Comparison of ENCODE assay signal across 10 mouse cellular contexts in the genomic region with DNA sequence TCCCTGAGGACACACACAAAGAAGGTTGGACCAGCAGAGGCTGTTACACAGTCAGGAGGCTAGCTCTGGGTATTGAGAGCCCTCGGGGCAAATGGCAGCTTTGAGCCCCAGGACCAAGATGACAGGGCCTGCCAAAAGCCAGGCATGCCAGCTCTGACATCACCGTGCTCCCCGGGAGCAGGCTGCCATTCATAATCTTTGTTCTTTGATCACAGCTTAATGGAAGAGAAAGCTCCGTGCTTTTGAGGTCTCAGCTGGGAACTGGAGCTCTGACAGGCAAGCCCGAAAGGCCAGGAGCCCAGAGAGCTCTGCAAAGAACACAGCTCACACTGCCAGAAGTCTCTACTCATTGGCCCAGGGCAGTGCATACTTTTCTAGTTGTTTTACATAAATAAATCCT.
A peak's percentile ranks its signal among the peaks of the same experiment; 100 is the strongest.
DNase-seq lines count a peak whose midpoint lies in the region; ATAC-seq and TF ChIP-seq lines count a peak whose summit lies in the region.
"Had no signal": no experiment of that assay in that cellular context is flagged by ENCODE, and none has a peak within 500 bp of the region (broad histone marks: within the 10 kb centered on the region; RNA-seq: fewer than 3 reads in every experiment).

No protein-coding gene starts in this region.

- peak; percentile 8 for DNase-seq in cerebellum, adult 9-10 months
- DNase-seq in cerebellum, postnatal 25 days, result peak; percentile 25 to 32
- DNase-seq in hindbrain, embryonic 10.5 days (ENCODE audit: low spot score), result peak; percentile 15
- DNase-seq in midbrain, embryonic 14.5 days, result peak; percentile 83
- no peak for DNase-seq in kidney, adult 2 months
- no peak for DNase-seq in lung, adult 18-20 months
- DNase-seq: kidney, adult 18-20 months had no signal

- H3K9ac ChIP-seq in midbrain, embryonic 14.5 days (replicated peaks; ENCODE audit: low read length), result no peak overlapping the region
- no peak overlapping the region for H3K9ac ChIP-seq in kidney, embryonic 16.5 days (replicated peaks; ENCODE audit: low read length)
- H3K9ac ChIP-seq: limb, embryonic 13.5 days had no signal

- H3K27ac ChIP-seq in hindbrain, embryonic 10.5 days, result peak overlapping the region; percentile 50
- H3K27ac ChIP-seq in midbrain, embryonic 14.5 days (replicated peaks; ENCODE audit: low read depth, low read length), result no peak overlapping the region; the same call in 1 of the 2 replicates
- H3K27ac ChIP-seq in kidney, embryonic 16.5 days (ENCODE audit: low read length), result no peak overlapping the region
- H3K27ac ChIP-seq in kidney, adult 2 months (ENCODE audit: insufficient read depth, low read depth, low read length), result no peak overlapping the region
- H3K27ac ChIP-seq: limb, embryonic 13.5 days had no signal

- peak; percentile 95 for ATAC-seq in midbrain, embryonic 14.5 days (ENCODE audit: low FRiP score, low TSS enrichment)
- ATAC-seq in kidney, embryonic 16.5 days (ENCODE audit: low FRiP score, low TSS enrichment), result no peak
- ATAC-seq in erythroid progenitor cell, adult 5-6 weeks (replicated peaks; ENCODE audit: low FRiP score, poor library complexity, severe bottlenecking), result no peak

- no peaks in the 10 kb centered on the region for H3K27me3 ChIP-seq in hindbrain, embryonic 10.5 days (ENCODE audit: insufficient read depth, poor library complexity, severe bottlenecking)
- no peaks in the 10 kb centered on the region for H3K27me3 ChIP-seq in midbrain, embryonic 14.5 days (ENCODE audit: control insufficient read depth, insufficient read depth, low read length)
- no peaks in the 10 kb centered on the region for H3K27me3 ChIP-seq in kidney, embryonic 16.5 days (ENCODE audit: insufficient read depth, low read length)
- no peaks in the 10 kb centered on the region for H3K27me3 ChIP-seq in kidney, adult 2 months (replicated peaks; ENCODE audit: control insufficient read depth, insufficient read depth, low read length)
- H3K27me3 ChIP-seq: limb, embryonic 13.5 days had no signal

- no peak for TF ChIP-seq CTCF in kidney, adult 2 months (conservative IDR thresholded peaks at IDR 0.05; ENCODE audit: insufficient read depth, insufficient read length, low read depth, low read length)

- H3K9me3 ChIP-seq in hindbrain, embryonic 10.5 days, result no peaks in the 10 kb centered on the region
- no peaks in the 10 kb centered on the region for H3K9me3 ChIP-seq in midbrain, embryonic 14.5 days (ENCODE audit: control insufficient read depth, low read length)
- no peaks in the 10 kb centered on the region for H3K9me3 ChIP-seq in kidney, embryonic 16.5 days (ENCODE audit: low read length)
- H3K9me3 ChIP-seq: limb, embryonic 13.5 days had no signal

- no peak overlapping the region for H3K4me2 ChIP-seq in midbrain, embryonic 14.5 days (ENCODE audit: low read length)
- no peak overlapping the region for H3K4me2 ChIP-seq in kidney, embryonic 16.5 days (replicated peaks; ENCODE audit: low read depth, low read length)
- H3K4me2 ChIP-seq: limb, embryonic 13.5 days had no signal

- H3K4me1 ChIP-seq in hindbrain, embryonic 10.5 days (replicated peaks), result peaks cover 5% of the 10 kb centered on the region
- peaks cover 7% of the 10 kb centered on the region; the same call in 1 of the 2 replicates for H3K4me1 ChIP-seq in midbrain, embryonic 14.5 days (ENCODE audit: control insufficient read depth, insufficient read depth, low read length)
- no peaks in the 10 kb centered on the region for H3K4me1 ChIP-seq in kidney, embryonic 16.5 days (ENCODE audit: insufficient read depth, low read length)
- H3K4me1 ChIP-seq in kidney, adult 2 months (ENCODE audit: control insufficient read depth, insufficient read depth, low read length), result no peaks in the 10 kb centered on the region
- H3K4me1 ChIP-seq: limb, embryonic 13.5 days had no signal

- TF ChIP-seq POLR2A in kidney, adult 2 months (IDR thresholded peaks at IDR 0.05; ENCODE audit: low read depth, low read length), result no peak

- H3K36me3 ChIP-seq in hindbrain, embryonic 10.5 days, result no peaks in the 10 kb centered on the region
- no peaks in the 10 kb centered on the region for H3K36me3 ChIP-seq in midbrain, embryonic 14.5 days (ENCODE audit: control insufficient read depth, insufficient read depth, low read length)
- no peaks in the 10 kb centered on the region for H3K36me3 ChIP-seq in kidney, embryonic 16.5 days (ENCODE audit: insufficient read depth, low read length)
- H3K36me3 ChIP-seq in kidney, adult 2 months (ENCODE audit: control insufficient read depth, insufficient read depth, low read length), result no peaks in the 10 kb centered on the region
- H3K36me3 ChIP-seq: limb, embryonic 13.5 days had no signal

- no peak overlapping the region for H3K4me3 ChIP-seq in hindbrain, embryonic 10.5 days
- H3K4me3 ChIP-seq in midbrain, embryonic 14.5 days (replicated peaks; ENCODE audit: low read depth, low read length), result no peak overlapping the region
- H3K4me3 ChIP-seq in kidney, embryonic 16.5 days (ENCODE audit: low read length), result no peak overlapping the region
- no peak overlapping the region for H3K4me3 ChIP-seq in kidney, adult 2 months (ENCODE audit: insufficient read depth, low read depth, low read length)
- H3K4me3 ChIP-seq: limb, embryonic 13.5 days had no signal

- 33% methylated on average over 5 of the region's 5 CpGs for WGBS in hindbrain, embryonic 10.5 days
- 10% methylated on average over 5 of the region's 5 CpGs for WGBS in midbrain, embryonic 14.5 days
- 63% methylated on average over 5 of the region's 5 CpGs for WGBS in kidney, embryonic 16.5 days
- 59% methylated on average over 5 of the region's 5 CpGs for WGBS in kidney, adult 2 months

Comparison
In these comparisons a context has a peak if more than half of its experiments do, and no peak if none do; other contexts are left out.
1. DNase-seq: peak in cerebellum, adult 9-10 months (single experiment), cerebellum, postnatal 25 days (2 of 2), hindbrain, embryonic 10.5 days (single experiment) and midbrain, embryonic 14.5 days (single experiment); none in kidney, adult 2 months (single experiment) and lung, adult 18-20 months (0 of 2).